Mouse (Mus musculus): ENCODE measurements around the gene Thsd7a.

GRCm38 (mm10) chr6:12518283-12518903, 230.8 kb downstream of the Thsd7a start:
- no peak for TF ChIP-seq CTCF (IDR thresholded peaks at IDR 0.05; ENCODE audit: extremely low read depth, insufficient read depth, low read length)
- no peak for TF ChIP-seq POLR2A (IDR thresholded peaks at IDR 0.05; ENCODE audit: extremely low read depth, insufficient read depth, low read length)

Measured in cortical plate, adult 2 months (tissue).